Mouse (Mus musculus) liver, embryonic 14.5 days (tissue): ENCODE measurements around the gene Cmtm8.

Source experiments
- CTCF ChIP-seq: IDR thresholded peaks from 2 replicates; pipeline ENCODE4 v1.5.1; 2016; ENCODE audit warnings: antibody characterized with exemption, low read depth, control low read depth
- EP300 ChIP-seq: IDR thresholded peaks from 2 replicates; pipeline ENCODE4 v1.6.1; 2016; ENCODE audit warnings: antibody characterized with exemption, low read depth

DNA sequence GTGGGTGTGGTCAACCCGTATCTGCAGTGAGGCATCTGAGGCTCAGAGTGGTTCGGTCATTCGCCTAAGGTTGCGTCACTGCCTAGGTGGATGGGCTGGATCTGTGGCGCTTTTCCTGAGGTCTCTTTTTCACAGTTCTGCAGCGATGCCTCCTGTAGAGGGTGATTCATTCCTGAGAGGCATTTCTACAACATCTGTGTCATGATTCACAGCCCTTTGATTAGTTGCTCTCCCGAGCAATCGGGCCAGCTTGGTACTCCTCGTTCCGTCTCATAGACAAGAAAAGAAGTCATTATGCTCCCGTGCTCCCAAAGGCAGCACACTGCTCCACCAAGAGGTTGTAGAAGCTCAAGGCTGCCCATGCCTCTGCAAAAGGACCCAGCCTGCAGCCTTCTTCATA, 11.4 kb upstream of the Cmtm8 start:
- no peak for TF ChIP-seq EP300
- no peak for TF ChIP-seq CTCF
